Mouse (Mus musculus): Measurements from ENCODE around the gene Slc6a19.

DNA sequence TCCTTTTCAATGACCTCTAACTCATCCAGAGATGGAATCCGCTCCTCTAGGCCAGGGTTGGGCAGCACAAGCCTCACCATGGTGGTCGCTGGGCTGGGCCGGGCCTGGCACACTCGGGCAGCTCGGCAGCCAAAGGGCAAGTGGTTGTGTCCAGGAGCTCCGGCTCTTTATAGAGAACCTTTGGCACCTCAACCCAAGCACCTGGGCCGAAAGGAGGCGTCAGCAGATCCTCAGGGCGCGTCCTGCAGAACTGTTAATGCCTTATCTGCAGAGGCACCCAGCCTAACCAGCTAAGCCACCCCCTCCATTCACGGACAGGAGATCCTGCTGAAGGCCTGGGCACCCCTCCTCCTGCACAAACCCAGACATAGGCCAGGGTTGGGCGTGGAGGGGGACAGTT lies 4.1 kb downstream of the Slc6a19 start:
- TF ChIP-seq GATA1 (IDR thresholded peaks at IDR 0.05; ENCODE audit: borderline replicate concordance, low read length) (no peak), FLI1 (IDR thresholded peaks at IDR 0.05; ENCODE audit: low read length) (no peak)

Measured in megakaryocyte, embryonic 14.5 days (primary cell).